ENCODE assay signal across 45 mouse cellular contexts in genomic region chr3:132581198-132581597, GRCm38 (mm10). TPM values are rescaled to one million over a fixed set of nuclear protein-coding genes. Genes with fewer than 3 reads are reported as not detected.
"Had no signal": no experiment of that assay in that cellular context is flagged by ENCODE, and none has a peak within 500 bp of the region (broad histone marks: within the 10 kb centered on the region; RNA-seq: fewer than 3 reads in every experiment).

No protein-coding gene starts in this region.

- H3K4me3 ChIP-seq: heart, embryonic 10.5 days; heart, embryonic 12.5 days; heart, embryonic 13.5 days; heart, embryonic 15.5 days; hindbrain, embryonic 10.5 days; hindbrain, embryonic 12.5 days; hindbrain, embryonic 13.5 days; hindbrain, embryonic 15.5 days; intestine, embryonic 15.5 days; kidney, embryonic 15.5 days; layer of hippocampus, adult 2 months had no signal

- DNase-seq: heart, postnatal 10 days; heart, postnatal 14 days; heart, postnatal 36 days; heart, postnatal 4 days; kidney, adult 11 months; kidney, adult 18-20 months; kidney, adult 2 months; kidney, adult 8-10 months; kidney, adult 9 months; kidney, postnatal 10 days; kidney, postnatal 14 days; kidney, postnatal 25 days; kidney, postnatal 36 days; kidney, postnatal 4 days; layer of hippocampus, adult 9-11 months; layer of hippocampus, postnatal 36 days had no signal

- H3K9me3 ChIP-seq: heart, embryonic 10.5 days; heart, embryonic 12.5 days; heart, embryonic 13.5 days; heart, embryonic 15.5 days; hindbrain, embryonic 10.5 days; hindbrain, embryonic 12.5 days; hindbrain, embryonic 13.5 days; hindbrain, embryonic 15.5 days; intestine, embryonic 15.5 days; kidney, embryonic 15.5 days had no signal

- H3K4me2 ChIP-seq: heart, embryonic 11.5 days; heart, embryonic 12.5 days; heart, embryonic 13.5 days; heart, embryonic 15.5 days; hindbrain, embryonic 12.5 days; hindbrain, embryonic 13.5 days; hindbrain, embryonic 14.5 days; hindbrain, embryonic 15.5 days; intestine, embryonic 15.5 days; kidney, embryonic 15.5 days had no signal

- H3K9ac ChIP-seq: heart, embryonic 12.5 days; heart, embryonic 13.5 days; heart, embryonic 15.5 days; hindbrain, embryonic 12.5 days; hindbrain, embryonic 13.5 days; hindbrain, embryonic 14.5 days; hindbrain, embryonic 15.5 days; intestine, embryonic 15.5 days; kidney, embryonic 15.5 days had no signal

- H3K36me3 ChIP-seq: heart, embryonic 10.5 days; heart, embryonic 12.5 days; heart, embryonic 13.5 days; heart, embryonic 15.5 days; hindbrain, embryonic 10.5 days; hindbrain, embryonic 12.5 days; hindbrain, embryonic 13.5 days; hindbrain, embryonic 15.5 days; intestine, embryonic 15.5 days; kidney, embryonic 15.5 days had no signal

- H3K4me1 ChIP-seq: heart, embryonic 10.5 days; heart, embryonic 12.5 days; heart, embryonic 13.5 days; heart, embryonic 15.5 days; hindbrain, embryonic 10.5 days; hindbrain, embryonic 12.5 days; hindbrain, embryonic 13.5 days; hindbrain, embryonic 15.5 days; intestine, embryonic 15.5 days; kidney, embryonic 15.5 days had no signal

- H3K27ac ChIP-seq: heart, embryonic 10.5 days; heart, embryonic 13.5 days; heart, embryonic 15.5 days; hindbrain, embryonic 10.5 days; hindbrain, embryonic 12.5 days; hindbrain, embryonic 13.5 days; hindbrain, embryonic 14.5 days; hindbrain, embryonic 15.5 days; hindbrain, postnatal 0 days; intestine, embryonic 15.5 days; kidney, embryonic 15.5 days; kidney, postnatal 0 days; layer of hippocampus, adult 2 months had no signal

- H3K27me3 ChIP-seq: heart, embryonic 12.5 days; heart, embryonic 13.5 days; heart, embryonic 15.5 days; hindbrain, embryonic 12.5 days; hindbrain, embryonic 13.5 days; hindbrain, embryonic 15.5 days; intestine, embryonic 15.5 days; kidney, embryonic 15.5 days had no signal

RNA-seq across cellular contexts. Expression of gene Gimd1, which starts 48.4 kb away (rescaled TPM):
- total RNA-seq: heart, postnatal 10 days; heart, postnatal 14 days; heart, postnatal 25 days; heart, postnatal 36 days; heart, postnatal 4 days; hematopoietic stem cell, adult 5-6 weeks; hindbrain, postnatal 0 days; layer of hippocampus, adult 18-20 months; layer of hippocampus, adult 2 months; layer of hippocampus, adult 8-10 months; layer of hippocampus, postnatal 10 days; layer of hippocampus, postnatal 14 days; layer of hippocampus, postnatal 25 days; layer of hippocampus, postnatal 36 days; left cerebral cortex, adult 18-20 months had no signal
- polyA plus RNA-seq: heart, embryonic 13.5 days; heart, embryonic 14.5 days; heart, embryonic 15.5 days; heart, embryonic 16.5 days; heart, postnatal 0 days; hindbrain, embryonic 10.5 days; hindbrain, embryonic 11.5 days; hindbrain, embryonic 12.5 days; hindbrain, embryonic 13.5 days; hindbrain, embryonic 14.5 days; hindbrain, embryonic 15.5 days; hindbrain, embryonic 16.5 days; hindbrain, postnatal 0 days; inflammation-experienced regulatory T-cells, adult 6 months; kidney, adult 2 months had no signal
